Mouse (Mus musculus): Measurements from ENCODE around the gene Zc3h15. TPM values are rescaled to one million over a fixed set of nuclear protein-coding genes. Genes with fewer than 3 reads are reported as not detected.

Gene Zc3h15
- polyA plus RNA-seq, 1 experiment from 2014 or later = 169 TPM

- Histone ChIP-seq H3K9ac (no peak overlapping the region), H3K27me3 (no peaks in the 10 kb centered on the region), H3K9me3 (no peaks in the 10 kb centered on the region), H3K4me3 (no peak overlapping the region), H3K4me2 (replicated peaks) (no peak overlapping the region), H3K36me3 (peaks cover 26% of the 10 kb centered on the region), H3K4me1 (peaks cover 7% of the 10 kb centered on the region), H3K27ac (no peak overlapping the region; the same call in 1 of the 2 replicates)
- ATAC-seq (ENCODE audit: low FRiP score, low read depth) = no peak
- WGBS = 31% methylated on average over 5 of the region's 5 CpGs
Observed at GRCm38 (mm10) chr2:83675681-83676080, 31.4 kb downstream of the Zc3h15 start.

- no peak for ATAC-seq (ENCODE audit: low FRiP score, low read depth)
- Histone ChIP-seq H3K9me3 (no peaks in the 10 kb centered on the region), H3K4me1 (peaks cover 7% of the 10 kb centered on the region), H3K4me2 (replicated peaks) (no peak overlapping the region), H3K36me3 (peaks cover 26% of the 10 kb centered on the region), H3K4me3 (no peak overlapping the region), H3K27me3 (no peaks in the 10 kb centered on the region), H3K27ac (no peak overlapping the region; the same call in 1 of the 2 replicates), H3K9ac (no peak overlapping the region)
- WGBS = 76% methylated on average over 4 of the region's 4 CpGs
Observed at GRCm38 (mm10) chr2:83676226-83676870, 32.1 kb downstream of the Zc3h15 start.

GRCm38 (mm10) chr2:83681332-83681731 lies 37.1 kb downstream of the Zc3h15 start:
- 80% methylated on average over 8 of the region's 8 CpGs for WGBS
- Histone ChIP-seq H3K4me3 (no peak overlapping the region), H3K27me3 (no peaks in the 10 kb centered on the region), H3K4me2 (replicated peaks) (no peak overlapping the region), H3K9ac (no peak overlapping the region), H3K4me1 (no peaks in the 10 kb centered on the region), H3K36me3 (no peaks in the 10 kb centered on the region), H3K27ac (no peak overlapping the region), H3K9me3 (no peaks in the 10 kb centered on the region)
- ATAC-seq (ENCODE audit: low FRiP score, low read depth) = no peak

GRCm38 (mm10) chr2:83681785-83682184 lies 37.5 kb downstream of the Zc3h15 start:
- Histone ChIP-seq H3K4me3 (no peak overlapping the region), H3K9me3 (no peaks in the 10 kb centered on the region), H3K36me3 (no peaks in the 10 kb centered on the region), H3K4me1 (no peaks in the 10 kb centered on the region), H3K27ac (no peak overlapping the region), H3K27me3 (no peaks in the 10 kb centered on the region), H3K9ac (no peak overlapping the region), H3K4me2 (replicated peaks) (no peak overlapping the region)
- no peak for ATAC-seq (ENCODE audit: low FRiP score, low read depth)
- WGBS = 48% methylated on average over 6 of the region's 6 CpGs

- H3K4me2 ChIP-seq (replicated peaks) = no peak overlapping the region
- no peaks in the 10 kb centered on the region for H3K36me3 ChIP-seq
- no peak overlapping the region for H3K27ac ChIP-seq
- H3K9me3 ChIP-seq = no peaks in the 10 kb centered on the region
- WGBS = 65% methylated on average over 8 of the region's 8 CpGs
- ATAC-seq (ENCODE audit: low FRiP score, low read depth) = no peak
- H3K9ac ChIP-seq = no peak overlapping the region
- H3K4me1 ChIP-seq = no peaks in the 10 kb centered on the region
- H3K4me3 ChIP-seq = no peak overlapping the region
- no peaks in the 10 kb centered on the region for H3K27me3 ChIP-seq
Observed at GRCm38 (mm10) chr2:83682282-83682681, 38.0 kb downstream of the Zc3h15 start.

- H3K4me3 ChIP-seq = no peak overlapping the region
- no peaks in the 10 kb centered on the region for H3K4me1 ChIP-seq
- H3K9ac ChIP-seq = no peak overlapping the region
- H3K36me3 ChIP-seq = no peaks in the 10 kb centered on the region
- H3K27me3 ChIP-seq = no peaks in the 10 kb centered on the region
- no peaks in the 10 kb centered on the region for H3K9me3 ChIP-seq
- no peak for ATAC-seq (ENCODE audit: low FRiP score, low read depth)
- no peak overlapping the region for H3K27ac ChIP-seq
- H3K4me2 ChIP-seq (replicated peaks) = no peak overlapping the region
- WGBS = 76% methylated on average over 9 of the region's 9 CpGs
Observed at GRCm38 (mm10) chr2:83683731-83684519, 39.7 kb downstream of the Zc3h15 start.

- no peak overlapping the region for H3K4me3 ChIP-seq
- no peak for ATAC-seq (ENCODE audit: low FRiP score, low read depth)
- 81% methylated on average over 8 of the region's 8 CpGs for WGBS
- no peak overlapping the region for H3K9ac ChIP-seq
- no peaks in the 10 kb centered on the region for H3K36me3 ChIP-seq
- H3K4me2 ChIP-seq (replicated peaks) = no peak overlapping the region
- no peaks in the 10 kb centered on the region for H3K9me3 ChIP-seq
- H3K4me1 ChIP-seq = no peaks in the 10 kb centered on the region
- H3K27me3 ChIP-seq = no peaks in the 10 kb centered on the region
- no peak overlapping the region for H3K27ac ChIP-seq
Observed at GRCm38 (mm10) chr2:83684691-83685090, 40.5 kb downstream of the Zc3h15 start.

- H3K9ac ChIP-seq = no peak overlapping the region
- H3K36me3 ChIP-seq = no peaks in the 10 kb centered on the region
- no peak overlapping the region for H3K27ac ChIP-seq
- WGBS = 85% methylated on average over 2 of the region's 2 CpGs
- no peaks in the 10 kb centered on the region for H3K4me1 ChIP-seq
- no peaks in the 10 kb centered on the region for H3K27me3 ChIP-seq
- H3K4me3 ChIP-seq = no peak overlapping the region
- ATAC-seq (ENCODE audit: low FRiP score, low read depth) = no peak
- H3K9me3 ChIP-seq = no peaks in the 10 kb centered on the region
- no peak overlapping the region for H3K4me2 ChIP-seq (replicated peaks)
Observed at GRCm38 (mm10) chr2:83690372-83690771, 46.1 kb downstream of the Zc3h15 start.

- H3K9me3 ChIP-seq = no peaks in the 10 kb centered on the region
- no peak overlapping the region for H3K4me3 ChIP-seq
- no peaks in the 10 kb centered on the region for H3K4me1 ChIP-seq
- H3K27me3 ChIP-seq = no peaks in the 10 kb centered on the region
- no peak for ATAC-seq (ENCODE audit: low FRiP score, low read depth)
- no peak overlapping the region for H3K9ac ChIP-seq
- no peak overlapping the region for H3K27ac ChIP-seq
- H3K36me3 ChIP-seq = no peaks in the 10 kb centered on the region
- 42% methylated on average over 10 of the region's 10 CpGs for WGBS
- H3K4me2 ChIP-seq (replicated peaks) = no peak overlapping the region
Observed at GRCm38 (mm10) chr2:83692651-83693545, 48.7 kb downstream of the Zc3h15 start.

- H3K36me3 ChIP-seq = no peaks in the 10 kb centered on the region
- H3K9me3 ChIP-seq = no peaks in the 10 kb centered on the region
- no peak overlapping the region for H3K4me2 ChIP-seq (replicated peaks)
- no peak overlapping the region for H3K9ac ChIP-seq
- H3K27me3 ChIP-seq = no peaks in the 10 kb centered on the region
- H3K4me1 ChIP-seq = no peaks in the 10 kb centered on the region
- ATAC-seq (ENCODE audit: low FRiP score, low read depth) = no peak
- WGBS = 58% methylated on average over 7 of the region's 7 CpGs
- H3K27ac ChIP-seq = no peak overlapping the region
- H3K4me3 ChIP-seq = no peak overlapping the region
Observed at GRCm38 (mm10) chr2:83694061-83694460, 49.8 kb downstream of the Zc3h15 start.

- no peaks in the 10 kb centered on the region for H3K4me1 ChIP-seq
- H3K36me3 ChIP-seq = no peaks in the 10 kb centered on the region
- no peak overlapping the region for H3K27ac ChIP-seq
- 68% methylated on average over 11 of the region's 11 CpGs for WGBS
- no peaks in the 10 kb centered on the region for H3K27me3 ChIP-seq
- no peak overlapping the region for H3K9ac ChIP-seq
- no peaks in the 10 kb centered on the region for H3K9me3 ChIP-seq
- no peak overlapping the region for H3K4me3 ChIP-seq
- H3K4me2 ChIP-seq (replicated peaks) = no peak overlapping the region
- ATAC-seq (ENCODE audit: low FRiP score, low read depth) = no peak
Observed at GRCm38 (mm10) chr2:83695345-83696247, 51.4 kb downstream of the Zc3h15 start.

Data from limb, embryonic 13.5 days (tissue).